Mouse (Mus musculus) embryo, embryonic 10.5 days (tissue): ENCODE measurements around the gene Pip4k2c.
A peak's percentile ranks its signal among the peaks of the same experiment; 100 is the strongest.

ENCODE experiments used
- DNase-seq: peaks from one replicate; pipeline ENCODE4 v3.0.0-alpha.2; 2015; ENCODE audit warnings: low spot score

The Pip4k2c gene

DNA sequence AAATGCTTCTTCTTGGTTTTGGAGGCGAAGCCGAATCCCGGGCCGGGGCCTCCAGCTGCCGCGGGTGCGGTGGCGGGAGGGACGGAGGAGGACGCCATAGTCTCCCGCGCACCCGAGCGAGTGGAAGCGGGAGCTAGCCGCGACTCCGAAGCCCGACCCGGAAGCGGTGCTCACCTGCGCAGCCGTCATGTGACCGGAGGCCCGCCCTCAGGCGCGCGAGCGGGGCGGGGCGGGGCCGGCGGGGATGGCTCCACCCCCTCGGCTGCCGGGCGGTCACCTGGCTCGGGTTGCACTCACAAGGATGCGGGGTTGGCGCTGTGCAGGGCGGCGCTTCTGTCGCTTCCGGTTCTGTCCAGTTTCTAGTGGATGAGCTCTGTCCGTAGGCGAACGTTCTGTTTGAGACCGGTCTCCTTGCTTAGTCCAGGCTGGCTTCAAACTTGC is at the start of gene Pip4k2c:
Gene Pip4k2c, minus strand, starts transcription at position 172 of the 441 bp plus-strand sequence.
- DNase-seq: peak; percentile 89

DNA sequence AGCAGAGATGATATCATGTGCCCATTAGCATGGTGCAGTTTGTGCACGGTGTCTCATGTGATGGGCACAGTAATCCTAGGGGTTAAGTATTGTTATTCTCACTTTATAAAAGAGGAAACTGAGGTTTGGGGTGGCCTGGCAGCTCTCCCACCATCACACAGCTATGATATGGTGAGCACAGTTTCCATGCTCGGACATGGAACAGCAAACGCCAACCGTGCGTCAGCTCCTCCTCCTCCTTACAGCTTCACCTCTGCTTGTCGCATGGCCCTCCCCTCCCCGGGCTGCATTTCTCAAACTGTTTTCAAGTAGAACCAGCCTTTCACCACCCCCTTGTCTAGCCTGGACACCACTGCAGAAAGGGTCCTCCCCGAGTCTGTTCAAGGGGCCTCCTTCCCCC is 47.1 kb upstream of the Pip4k2c start:
- DNase-seq: no peak

DNA sequence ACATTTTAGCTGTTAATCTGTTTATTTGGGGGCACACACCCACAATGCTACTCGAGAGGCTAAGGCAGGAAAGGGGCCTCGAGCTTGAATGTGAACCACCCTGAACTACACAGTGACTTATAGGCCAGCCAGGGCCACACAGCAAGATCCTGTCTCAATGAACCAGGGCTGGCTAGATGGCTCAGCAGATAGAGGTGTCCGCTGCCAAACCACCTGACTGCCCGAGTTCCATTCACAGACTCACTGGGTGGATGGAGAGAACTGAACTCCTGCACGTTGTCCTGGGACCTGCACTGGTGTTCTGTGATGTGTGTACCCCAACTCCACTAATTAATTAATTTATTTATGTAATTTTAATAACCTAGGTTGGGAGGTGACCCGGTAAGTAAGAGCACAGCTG is 46.4 kb upstream of the Pip4k2c start:
- no peak for DNase-seq

DNA sequence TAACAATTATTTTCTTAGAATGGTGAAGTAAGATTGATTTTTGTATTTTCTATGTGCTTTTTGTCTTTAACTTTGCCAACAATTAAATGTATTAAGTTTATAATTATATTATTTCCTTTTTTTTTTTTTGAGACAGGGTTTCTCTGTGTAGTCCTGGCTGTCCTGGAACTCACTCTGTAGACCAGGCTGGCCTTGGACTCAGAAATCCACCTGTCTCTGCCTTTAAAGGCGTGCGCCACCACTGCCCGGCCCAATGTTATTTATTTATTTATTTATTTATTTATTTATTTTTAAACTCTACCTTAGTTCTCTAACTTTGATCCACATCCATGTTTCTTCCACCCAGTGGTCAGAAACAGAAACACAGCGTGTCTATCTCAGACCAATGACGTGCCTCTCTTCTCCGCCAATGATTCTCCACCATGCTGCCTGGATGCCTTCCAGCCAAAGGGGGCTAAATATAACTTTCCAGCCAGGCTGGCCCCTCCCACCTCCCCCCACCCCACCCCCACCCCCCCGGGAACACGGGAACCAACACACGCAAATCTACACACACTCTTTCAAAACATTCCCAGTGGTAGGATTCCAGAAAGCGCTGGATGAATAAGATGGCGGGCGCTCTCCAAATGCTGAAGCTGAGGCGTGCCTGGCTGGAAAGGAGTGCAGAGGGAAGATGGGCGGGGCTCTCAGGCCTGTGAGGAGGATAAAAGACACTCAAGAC is 44.4 kb upstream of the Pip4k2c start:
- peak; percentile 88 for DNase-seq

DNA sequence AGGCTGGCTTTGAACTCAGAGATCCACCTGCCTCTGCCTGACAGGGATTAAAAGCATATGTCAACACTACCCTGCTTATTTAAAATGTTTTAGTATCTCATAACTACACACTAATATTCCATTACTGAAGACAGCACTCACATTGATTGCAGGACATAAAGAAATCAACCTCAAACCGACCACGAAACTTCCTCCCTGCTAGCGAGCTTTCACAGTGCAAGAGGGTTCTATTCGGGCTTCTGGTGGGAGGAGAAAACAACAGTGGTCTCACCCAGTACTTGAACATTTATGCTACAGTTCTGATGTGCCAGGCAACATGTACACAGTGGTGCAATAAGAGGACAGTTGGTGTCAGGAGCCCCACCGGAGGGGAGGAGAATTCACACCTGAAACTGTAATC is 39.4 kb upstream of the Pip4k2c start:
- DNase-seq: no peak

DNA sequence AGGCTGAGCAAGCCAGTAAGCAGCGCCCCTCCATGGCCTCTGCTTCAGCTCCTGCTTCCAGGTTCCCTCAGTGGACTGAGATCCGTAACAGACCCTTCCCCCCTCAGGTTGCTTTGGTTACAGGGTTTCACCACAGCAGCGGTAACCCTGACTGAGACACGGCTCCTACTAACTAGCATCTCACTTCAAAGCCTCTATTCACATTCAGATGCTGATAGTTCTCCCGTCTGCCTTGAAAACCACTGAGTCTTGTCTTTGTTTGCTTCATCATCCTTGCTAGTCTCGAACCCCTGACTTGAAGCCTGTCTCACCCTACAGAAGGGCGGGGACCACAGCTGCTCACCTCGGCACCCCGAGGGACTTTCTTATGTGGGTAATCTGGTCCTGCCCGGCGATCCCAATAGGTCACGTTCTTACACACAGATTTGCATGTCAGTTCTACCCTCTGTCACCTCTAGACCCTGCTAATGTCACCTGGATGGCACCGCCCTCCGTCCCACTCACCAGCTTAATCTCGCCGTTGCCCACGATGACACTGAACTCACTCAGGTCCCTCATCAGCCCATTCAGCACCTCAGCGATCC is 26.9 kb upstream of the Pip4k2c start:
- DNase-seq: no peak

DNA sequence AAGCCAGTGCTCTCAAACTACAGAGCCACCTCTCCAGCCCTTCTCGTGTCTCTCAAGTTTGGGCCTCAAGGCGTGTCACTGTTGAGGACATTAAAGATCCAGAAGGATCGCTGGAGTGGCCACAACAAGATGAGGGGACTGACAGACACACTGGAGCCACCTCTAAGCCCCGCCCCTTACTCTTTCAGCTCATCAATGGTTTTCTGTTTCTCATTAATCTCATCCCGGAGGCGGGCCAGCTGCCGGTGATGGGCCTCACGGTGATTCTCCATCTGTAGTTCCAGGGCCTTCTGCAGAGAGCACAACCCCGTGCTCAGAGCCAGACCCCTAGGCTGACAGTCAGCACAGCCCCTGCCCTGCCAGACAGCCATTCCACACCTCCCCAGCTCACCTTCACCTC is 25.2 kb upstream of the Pip4k2c start:
- DNase-seq: peak; percentile 55

DNA sequence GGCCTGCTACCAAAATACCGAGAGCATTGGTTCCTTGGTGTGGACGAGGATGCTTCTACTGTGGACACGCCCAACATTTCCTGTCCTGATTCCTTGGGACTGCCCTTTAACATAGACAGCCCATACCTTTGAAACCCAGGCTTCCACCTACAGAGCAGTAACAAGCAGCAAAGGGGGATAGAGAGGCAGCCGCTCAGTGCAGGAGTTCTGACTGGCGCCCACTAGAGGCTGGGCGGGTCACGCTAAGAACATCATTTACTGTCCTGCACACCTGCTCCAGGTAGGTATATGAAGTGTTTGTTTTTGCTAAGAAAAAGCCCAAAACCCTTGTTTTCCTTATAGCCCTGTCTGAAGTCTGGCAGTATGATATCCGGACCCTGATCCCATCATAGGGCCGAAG is 21.8 kb upstream of the Pip4k2c start:
- DNase-seq: no peak

DNA sequence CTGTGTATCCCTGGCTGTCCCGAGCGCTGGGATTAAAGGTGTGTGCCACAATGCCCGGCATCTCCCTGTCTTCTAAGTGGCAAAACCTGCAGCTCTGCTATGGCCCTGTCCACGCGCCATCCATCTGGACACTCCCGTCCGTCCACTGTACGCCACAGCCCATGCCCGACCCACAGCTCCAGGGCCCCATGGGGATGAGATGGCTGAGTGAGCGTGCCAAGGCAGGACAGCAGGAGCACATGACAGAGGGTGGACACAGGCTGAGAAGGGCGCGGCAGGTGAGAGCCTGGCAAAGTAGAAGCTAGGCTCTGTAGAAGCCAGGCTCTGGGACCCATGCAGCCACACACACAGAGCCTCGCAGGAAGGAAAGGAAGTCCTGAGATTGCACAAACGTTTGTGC is 20.4 kb upstream of the Pip4k2c start:
- no peak for DNase-seq

DNA sequence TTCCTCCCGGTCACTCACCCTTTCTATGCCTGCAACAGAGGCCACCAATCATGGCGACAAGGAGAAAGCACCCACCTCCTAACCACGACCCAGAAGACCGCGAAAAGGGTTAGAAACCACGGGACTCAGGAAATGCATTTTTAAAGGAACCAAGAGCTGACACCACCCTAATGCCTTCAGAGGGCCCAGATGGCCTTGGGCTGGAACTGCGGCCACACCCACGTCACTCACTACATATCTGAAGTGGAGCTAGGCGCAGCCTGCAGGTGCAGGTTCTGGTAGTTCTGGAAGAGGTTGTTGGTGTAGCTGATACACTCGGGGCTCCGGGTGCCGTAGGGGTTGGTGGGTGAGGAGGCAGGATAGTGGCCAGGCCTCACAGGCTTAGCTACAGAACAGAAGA is 19.3 kb upstream of the Pip4k2c start:
- DNase-seq: no peak

DNA sequence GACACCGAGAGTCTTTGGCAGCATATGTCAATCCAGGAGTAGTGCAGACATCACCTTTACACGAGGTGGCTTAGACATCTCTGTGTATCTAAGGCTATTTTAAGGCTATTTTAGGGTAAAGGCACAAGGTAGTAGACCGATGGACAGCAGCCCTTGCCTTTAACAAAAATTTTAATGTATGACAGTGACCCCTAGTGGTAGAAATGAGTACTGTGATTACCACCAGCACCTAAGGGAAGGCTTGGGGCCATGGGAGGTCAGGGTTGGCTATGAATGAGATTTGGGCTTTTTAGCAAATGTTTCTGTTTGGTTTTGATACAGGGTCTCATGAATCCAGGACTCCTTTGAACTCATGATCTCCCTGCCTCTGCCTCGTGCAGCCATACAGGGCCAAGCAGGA is 17.5 kb upstream of the Pip4k2c start:
- peak; percentile 88 for DNase-seq

DNA sequence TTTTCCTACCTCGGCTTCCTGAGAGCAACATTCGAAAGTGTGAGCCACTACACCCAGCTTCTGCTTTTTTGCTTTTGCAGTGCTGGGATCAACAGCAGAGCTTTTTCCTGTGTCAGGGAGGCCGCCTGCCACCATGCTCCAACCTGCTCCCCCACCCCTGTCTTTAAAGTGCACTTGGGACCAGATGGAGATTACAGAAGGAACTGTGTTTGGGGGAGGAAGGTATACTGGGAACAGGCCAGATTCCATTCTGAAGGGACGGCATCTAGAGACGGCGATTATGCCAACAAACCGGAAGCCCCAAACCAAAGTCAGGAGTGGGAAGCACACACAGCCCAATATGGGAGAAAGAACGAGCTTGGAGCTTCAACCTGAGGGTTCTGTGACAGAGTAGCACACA is 15.8 kb upstream of the Pip4k2c start:
- DNase-seq: no peak

DNA sequence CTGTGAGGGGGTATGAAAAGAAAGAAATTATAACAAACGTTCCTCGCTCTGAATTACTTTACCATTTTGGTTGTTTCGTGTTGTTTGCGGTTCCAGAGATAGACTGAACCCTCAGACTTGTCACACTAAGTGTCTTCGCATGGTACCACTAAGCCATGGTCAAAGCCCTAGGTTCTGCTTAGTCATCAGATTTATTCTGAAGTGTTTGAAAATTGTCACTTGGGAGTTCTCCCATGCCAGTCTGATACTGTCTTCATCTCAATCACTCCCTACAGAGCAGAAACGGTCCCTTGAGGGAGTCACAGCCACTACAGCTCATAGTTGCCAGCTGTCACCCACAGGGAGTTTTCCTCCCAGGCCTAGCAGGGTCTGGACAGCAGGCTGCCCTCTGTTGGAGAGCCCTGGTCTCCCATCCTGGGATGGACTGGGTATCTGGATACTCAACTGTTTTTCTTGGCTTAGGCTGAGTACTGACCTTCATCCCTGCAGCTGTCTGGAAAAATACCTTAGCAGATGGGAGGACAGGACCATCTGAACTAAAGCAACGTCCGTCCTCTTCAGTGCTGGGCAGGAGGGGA is 15.0 kb upstream of the Pip4k2c start:
- peak; percentile 43 for DNase-seq

DNA sequence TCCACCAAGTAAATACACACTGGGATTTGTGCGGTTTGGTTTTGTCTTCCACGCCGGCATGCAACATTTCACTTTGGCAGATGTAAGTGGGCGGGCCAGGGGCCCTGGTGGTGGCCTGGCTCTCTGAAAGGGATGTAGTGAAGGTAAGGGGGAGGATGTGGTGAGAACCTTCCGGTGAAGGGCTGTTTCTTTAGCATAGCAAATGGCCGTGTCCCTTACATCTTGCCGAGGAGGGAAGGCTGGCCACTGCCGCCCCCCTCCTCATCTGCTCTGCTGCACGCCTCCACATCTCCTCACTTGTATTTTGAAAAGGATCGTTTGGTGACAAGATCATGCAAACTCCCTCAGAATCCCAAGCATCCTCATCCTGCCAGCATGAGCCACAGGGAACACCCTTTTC is 14.3 kb upstream of the Pip4k2c start:
- no peak for DNase-seq

DNA sequence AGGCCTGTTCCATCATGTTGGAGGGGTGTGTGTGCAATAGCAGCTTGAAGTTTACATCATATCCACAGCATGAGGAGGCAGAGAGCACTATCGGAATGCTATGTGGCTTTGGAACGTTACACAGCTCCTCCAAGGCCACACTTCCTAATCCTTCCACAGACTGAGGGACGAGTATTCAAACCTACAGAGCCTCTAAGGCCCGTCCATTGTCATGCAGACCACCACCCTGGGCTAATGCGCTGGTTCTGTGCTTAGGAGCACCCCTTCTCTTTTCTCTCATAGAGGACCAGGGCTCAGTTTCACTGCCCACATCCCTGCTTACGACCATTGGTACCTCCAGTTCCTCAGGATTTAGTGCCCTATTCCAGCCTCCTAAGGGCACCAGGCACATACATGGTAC is 13.8 kb upstream of the Pip4k2c start:
- DNase-seq: no peak

DNA sequence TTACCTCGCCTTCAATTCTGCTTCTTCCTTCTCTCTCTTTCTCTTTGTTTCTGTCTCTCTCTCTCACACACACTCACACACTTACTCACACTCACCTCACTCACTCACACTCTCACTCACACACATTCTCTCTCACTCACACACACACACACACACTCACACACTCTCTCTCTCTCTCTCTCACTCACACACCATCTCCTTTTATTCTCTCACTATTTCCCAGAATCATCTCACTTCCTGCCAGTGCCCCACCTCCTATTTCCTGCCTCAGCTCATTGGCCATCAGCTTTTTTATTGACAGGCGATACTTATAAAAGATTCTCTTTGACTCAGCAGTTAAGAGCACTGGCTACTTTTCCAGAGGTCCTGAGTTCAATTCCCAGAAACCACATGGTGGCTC is 7.0 kb upstream of the Pip4k2c start:
- no peak for DNase-seq

DNA sequence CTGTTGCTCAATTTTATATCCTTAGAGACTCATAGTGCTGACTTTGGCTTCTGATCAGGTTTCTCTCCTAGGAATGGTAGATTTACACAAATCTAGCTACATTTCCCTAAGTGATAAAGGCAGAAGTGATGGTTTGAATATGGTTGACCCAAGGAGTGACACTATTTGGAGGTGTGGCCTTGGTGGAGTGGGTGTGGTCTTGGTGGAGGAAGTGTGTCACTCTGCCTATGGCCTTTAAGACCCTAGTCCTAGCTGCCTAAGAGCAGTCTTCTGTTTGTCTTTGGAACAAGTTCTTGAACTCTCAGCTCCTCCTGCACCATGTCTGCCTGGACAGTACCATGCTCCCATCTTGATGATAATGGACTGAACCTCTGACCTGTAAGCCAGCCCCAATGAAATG is 5.8 kb upstream of the Pip4k2c start:
- no peak for DNase-seq

DNA sequence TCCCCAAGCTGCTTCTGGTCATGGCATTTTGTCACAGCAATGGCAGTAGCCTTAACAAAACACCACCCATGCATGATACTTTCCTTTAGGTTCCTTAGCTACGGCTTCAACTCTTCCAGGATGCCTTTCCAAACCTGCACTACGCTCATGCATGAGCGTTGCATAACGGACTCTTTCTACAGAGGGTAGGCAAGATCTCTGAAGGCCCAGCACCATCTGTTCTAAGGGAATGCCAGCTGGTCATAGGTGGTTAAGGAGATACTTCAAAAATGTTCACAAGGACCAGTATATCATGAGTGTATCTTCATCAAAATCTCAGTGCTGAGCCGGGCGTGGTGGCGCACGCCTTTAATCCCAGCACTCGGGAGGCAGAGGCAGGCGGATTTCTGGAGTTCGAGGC is 5.1 kb upstream of the Pip4k2c start:
- no peak for DNase-seq

DNA sequence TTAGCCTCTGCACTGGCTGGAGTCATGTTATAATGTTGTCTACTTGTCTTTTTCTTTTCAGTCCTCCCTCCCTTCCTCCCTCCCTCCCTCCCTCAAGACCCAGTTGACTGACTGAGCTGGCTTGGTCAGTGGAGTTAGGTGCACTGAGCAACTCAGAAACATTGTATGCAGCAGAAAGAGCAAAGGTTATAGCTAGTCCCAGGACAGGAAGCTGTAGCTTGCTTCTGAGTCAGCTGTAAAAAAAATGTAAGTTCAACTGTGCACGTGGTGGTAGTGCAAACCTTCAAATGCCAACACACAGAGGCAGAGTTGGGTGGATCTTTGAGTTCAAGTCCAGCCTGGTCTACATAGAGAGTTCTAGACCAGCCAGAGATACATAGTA is 3.0 kb upstream of the Pip4k2c start:
- DNase-seq: no peak

DNA sequence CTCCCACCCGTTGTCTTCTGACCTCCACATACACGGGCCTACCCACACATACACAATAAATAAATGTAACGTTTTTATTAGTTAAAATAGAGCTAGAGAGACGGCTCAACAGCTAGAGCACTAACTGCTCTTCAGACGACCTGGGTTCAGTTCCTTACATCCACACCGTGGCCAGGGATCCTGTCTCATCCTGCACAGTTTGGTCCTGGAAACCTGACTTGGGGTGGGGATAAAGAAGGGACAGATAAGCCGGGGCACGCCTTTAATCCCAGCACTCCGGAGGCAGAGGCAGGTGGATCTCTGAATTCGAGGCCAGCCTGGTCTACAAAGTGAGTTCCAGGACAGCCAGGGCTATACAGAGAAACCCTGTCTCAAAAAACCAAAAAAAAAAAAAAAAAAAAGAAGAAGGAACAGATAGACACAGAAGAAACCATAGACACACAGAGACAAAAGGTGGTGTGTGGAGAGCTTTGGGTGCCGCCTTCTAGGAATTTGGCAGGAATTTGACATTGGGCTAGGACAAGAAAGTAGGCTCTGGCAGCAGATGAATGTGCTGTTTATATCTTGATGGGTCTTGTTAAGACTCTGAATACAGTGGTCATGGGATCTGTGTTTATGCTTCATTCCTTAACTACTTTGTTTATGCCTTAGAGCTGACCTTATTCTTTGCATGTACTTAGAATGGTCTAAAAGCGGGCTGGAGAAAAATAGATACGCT is 2.5 kb upstream of the Pip4k2c start:
- DNase-seq: no peak

DNA sequence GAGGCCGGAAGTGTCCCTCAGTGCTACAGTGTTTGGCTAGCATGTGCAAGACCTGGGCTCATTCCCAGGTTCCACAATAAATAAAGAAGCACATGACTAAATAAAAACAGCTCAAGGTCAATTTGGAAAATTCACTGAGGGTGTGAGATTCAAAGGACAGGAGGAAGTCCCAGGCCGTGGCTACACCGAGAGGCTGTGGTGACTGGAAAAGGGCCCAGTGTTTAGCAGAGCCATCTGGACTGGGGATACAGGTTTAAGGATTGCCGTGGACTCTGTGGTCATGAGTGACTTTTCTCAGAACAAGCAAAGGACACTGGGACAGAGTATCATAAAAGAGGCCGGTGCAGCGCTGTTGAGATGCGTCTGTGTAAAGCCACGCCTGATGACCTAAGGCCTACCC is 1.9 kb upstream of the Pip4k2c start:
- no peak for DNase-seq

DNA sequence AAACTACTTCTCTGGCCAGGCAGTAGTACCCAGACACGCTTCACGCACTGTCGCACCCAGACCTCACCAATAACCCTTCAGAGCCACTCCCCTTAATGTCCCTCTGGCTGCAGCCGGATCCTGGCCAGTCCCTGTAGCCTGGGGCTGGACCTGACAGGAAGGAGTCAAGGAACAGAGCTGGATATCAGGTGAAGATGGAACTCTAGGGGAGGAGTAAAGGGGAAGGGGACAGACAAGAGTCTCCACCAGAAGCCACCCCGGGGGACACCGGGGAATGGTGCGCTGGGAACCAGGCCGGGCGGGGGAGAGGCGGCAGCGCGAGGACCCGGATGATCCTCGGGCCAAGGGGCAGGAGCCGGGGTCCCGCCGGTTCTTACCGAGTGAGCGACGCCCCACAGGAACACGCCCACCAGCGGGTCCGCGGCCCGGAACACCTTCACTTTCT is 402 bp downstream of the Pip4k2c start:
- peak; percentile 54 for DNase-seq

DNA sequence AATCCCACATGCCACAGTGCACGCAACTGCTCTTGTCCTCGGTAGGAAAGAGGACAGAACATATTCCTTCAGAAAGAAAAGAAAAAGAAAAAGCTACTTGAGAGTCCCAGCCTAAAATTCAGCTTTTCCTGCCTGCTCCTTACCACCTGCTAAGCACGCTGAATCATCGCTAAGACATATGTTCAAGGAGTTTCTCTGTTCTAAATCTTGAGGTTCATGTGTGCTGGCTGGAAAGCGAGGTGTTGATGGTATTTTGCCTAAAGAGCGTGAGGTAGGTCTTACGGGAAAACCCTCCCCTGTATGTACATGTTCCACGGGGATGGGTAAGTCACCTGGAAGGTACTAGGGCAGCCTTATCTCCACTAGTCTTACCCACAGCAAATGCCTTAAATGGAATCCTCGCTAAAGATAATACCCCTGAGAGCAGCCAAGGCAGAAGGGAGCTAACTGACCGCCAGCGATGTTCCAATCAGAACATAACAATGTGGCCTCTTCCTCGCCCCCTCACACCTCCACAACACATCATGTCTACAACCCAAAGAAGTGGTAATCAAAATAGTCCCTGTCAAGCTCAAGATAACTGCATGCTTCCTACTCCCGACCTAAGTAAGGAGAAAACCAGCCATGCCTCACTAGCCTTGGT is 1.3 kb downstream of the Pip4k2c start:
- DNase-seq: no peak
